Mouse (Mus musculus): ENCODE data around the gene Myh10. TPM values are rescaled to one million over a fixed set of nuclear protein-coding genes. Genes with fewer than 3 reads are reported as not detected.

Gene Myh10
- polyA plus RNA-seq, 1 experiment = 5.6 TPM

GRCm38 (mm10) chr11:68739509-68739908 is 48.1 kb downstream of the Myh10 start:
- no peak for DNase-seq

GRCm38 (mm10) chr11:68742658-68743057 is 51.3 kb downstream of the Myh10 start:
- Histone ChIP-seq H3K27ac (ENCODE audit: control insufficient read depth, insufficient read depth, low read length) (no peak overlapping the region), H3K4me3 (ENCODE audit: control insufficient read depth, insufficient read depth, low read length) (no peak overlapping the region), H3K4me1 (replicated peaks; ENCODE audit: control insufficient read depth, insufficient read depth, low read length) (no peaks in the 10 kb centered on the region), H3K36me3 (ENCODE audit: control insufficient read depth, insufficient read depth, low read length) (no peaks in the 10 kb centered on the region), H3K27me3 (ENCODE audit: control insufficient read depth, insufficient read depth, low read length) (no peaks in the 10 kb centered on the region)
- DNase-seq = no peak
- WGBS = 98% methylated on average over 2 of the region's 2 CpGs
- TF ChIP-seq POLR2A (IDR thresholded peaks at IDR 0.05; ENCODE audit: control insufficient read depth, extremely low read depth, insufficient read depth, low read length, poor library complexity) (no peak), CTCF (IDR thresholded peaks at IDR 0.05; ENCODE audit: borderline replicate concordance, control insufficient read depth, extremely low read depth, insufficient read depth, low read length, poor library complexity) (no peak)

More at GRCm38 (mm10) chr11:68739509-68739908, 48.1 kb downstream of the Myh10 start:
- no peaks in the 10 kb centered on the region for H3K4me1 ChIP-seq (replicated peaks; ENCODE audit: control insufficient read depth, insufficient read depth, low read length)
- no peaks in the 10 kb centered on the region for H3K36me3 ChIP-seq (ENCODE audit: control insufficient read depth, insufficient read depth, low read length)
- no peak for TF ChIP-seq CTCF (IDR thresholded peaks at IDR 0.05; ENCODE audit: borderline replicate concordance, control insufficient read depth, extremely low read depth, insufficient read depth, low read length, poor library complexity)
- TF ChIP-seq POLR2A (IDR thresholded peaks at IDR 0.05; ENCODE audit: control insufficient read depth, extremely low read depth, insufficient read depth, low read length, poor library complexity) = no peak
- no peak overlapping the region for H3K27ac ChIP-seq (ENCODE audit: control insufficient read depth, insufficient read depth, low read length)
- 78% methylated on average over 7 of the region's 7 CpGs for WGBS
- H3K27me3 ChIP-seq (ENCODE audit: control insufficient read depth, insufficient read depth, low read length) = no peaks in the 10 kb centered on the region
- no peak overlapping the region for H3K4me3 ChIP-seq (ENCODE audit: control insufficient read depth, insufficient read depth, low read length)

- no peak for DNase-seq
- Histone ChIP-seq H3K36me3 (ENCODE audit: control insufficient read depth, insufficient read depth, low read length) (no peaks in the 10 kb centered on the region), H3K4me3 (ENCODE audit: control insufficient read depth, insufficient read depth, low read length) (no peak overlapping the region), H3K27ac (ENCODE audit: control insufficient read depth, insufficient read depth, low read length) (no peak overlapping the region), H3K27me3 (ENCODE audit: control insufficient read depth, insufficient read depth, low read length) (no peaks in the 10 kb centered on the region), H3K4me1 (replicated peaks; ENCODE audit: control insufficient read depth, insufficient read depth, low read length) (no peaks in the 10 kb centered on the region)
- 72% methylated on average over 3 of the region's 3 CpGs for WGBS
- TF ChIP-seq CTCF (IDR thresholded peaks at IDR 0.05; ENCODE audit: borderline replicate concordance, control insufficient read depth, extremely low read depth, insufficient read depth, low read length, poor library complexity) (no peak), POLR2A (IDR thresholded peaks at IDR 0.05; ENCODE audit: control insufficient read depth, extremely low read depth, insufficient read depth, low read length, poor library complexity) (no peak)
These were observed 52.8 kb downstream of the Myh10 start for GRCm38 (mm10) chr11:68744150-68744549.

- WGBS = 90% methylated on average over 16 of the region's 16 CpGs
- no peak overlapping the region for H3K4me3 ChIP-seq (ENCODE audit: control insufficient read depth, insufficient read depth, low read length)
- no peak for TF ChIP-seq CTCF (IDR thresholded peaks at IDR 0.05; ENCODE audit: borderline replicate concordance, control insufficient read depth, extremely low read depth, insufficient read depth, low read length, poor library complexity)
- TF ChIP-seq POLR2A (IDR thresholded peaks at IDR 0.05; ENCODE audit: control insufficient read depth, extremely low read depth, insufficient read depth, low read length, poor library complexity) = no peak
These were observed 54.2 kb downstream of the Myh10 start for GRCm38 (mm10) chr11:68745374-68746200.

GRCm38 (mm10) chr11:68748121-68748520 is 56.8 kb downstream of the Myh10 start:
- 70% methylated on average over 5 of the region's 5 CpGs for WGBS
- no peaks in the 10 kb centered on the region for H3K36me3 ChIP-seq (ENCODE audit: control insufficient read depth, insufficient read depth, low read length)
- no peak overlapping the region for H3K27ac ChIP-seq (ENCODE audit: control insufficient read depth, insufficient read depth, low read length)
- no peaks in the 10 kb centered on the region for H3K27me3 ChIP-seq (ENCODE audit: control insufficient read depth, insufficient read depth, low read length)
- TF ChIP-seq CTCF (IDR thresholded peaks at IDR 0.05; ENCODE audit: borderline replicate concordance, control insufficient read depth, extremely low read depth, insufficient read depth, low read length, poor library complexity) (no peak), POLR2A (IDR thresholded peaks at IDR 0.05; ENCODE audit: control insufficient read depth, extremely low read depth, insufficient read depth, low read length, poor library complexity) (no peak)
- DNase-seq = no peak
- no peaks in the 10 kb centered on the region for H3K4me1 ChIP-seq (replicated peaks; ENCODE audit: control insufficient read depth, insufficient read depth, low read length)
- no peak overlapping the region for H3K4me3 ChIP-seq (ENCODE audit: control insufficient read depth, insufficient read depth, low read length)

More at GRCm38 (mm10) chr11:68745374-68746200, 54.2 kb downstream of the Myh10 start:
- no peak for DNase-seq
- H3K4me1 ChIP-seq (replicated peaks; ENCODE audit: control insufficient read depth, insufficient read depth, low read length) = no peaks in the 10 kb centered on the region
- H3K36me3 ChIP-seq (ENCODE audit: control insufficient read depth, insufficient read depth, low read length) = no peaks in the 10 kb centered on the region
- no peaks in the 10 kb centered on the region for H3K27me3 ChIP-seq (ENCODE audit: control insufficient read depth, insufficient read depth, low read length)
- no peak overlapping the region for H3K27ac ChIP-seq (ENCODE audit: control insufficient read depth, insufficient read depth, low read length)

- no peak overlapping the region for H3K27ac ChIP-seq (ENCODE audit: control insufficient read depth, insufficient read depth, low read length)
- DNase-seq = no peak
- H3K4me3 ChIP-seq (ENCODE audit: control insufficient read depth, insufficient read depth, low read length) = no peak overlapping the region
- 92% methylated on average over 2 of the region's 2 CpGs for WGBS
- H3K27me3 ChIP-seq (ENCODE audit: control insufficient read depth, insufficient read depth, low read length) = no peaks in the 10 kb centered on the region
- H3K4me1 ChIP-seq (replicated peaks; ENCODE audit: control insufficient read depth, insufficient read depth, low read length) = no peaks in the 10 kb centered on the region
- no peaks in the 10 kb centered on the region for H3K36me3 ChIP-seq (ENCODE audit: control insufficient read depth, insufficient read depth, low read length)
- TF ChIP-seq POLR2A (IDR thresholded peaks at IDR 0.05; ENCODE audit: control insufficient read depth, extremely low read depth, insufficient read depth, low read length, poor library complexity) = no peak
- TF ChIP-seq CTCF (IDR thresholded peaks at IDR 0.05; ENCODE audit: borderline replicate concordance, control insufficient read depth, extremely low read depth, insufficient read depth, low read length, poor library complexity) = no peak
These were observed 58.8 kb downstream of the Myh10 start for GRCm38 (mm10) chr11:68750206-68750605.

All from thymus, adult 2 months (tissue).